Mouse (Mus musculus) liver, embryonic 14.5 days (tissue): Measurements from ENCODE around the gene Mgat5.

Source experiments
- CTCF ChIP-seq: IDR thresholded peaks from 2 replicates; pipeline ENCODE4 v1.5.1; 2016; ENCODE audit warnings: antibody characterized with exemption, low read depth, control low read depth
- EP300 ChIP-seq: IDR thresholded peaks from 2 replicates; pipeline ENCODE4 v1.6.1; 2016; ENCODE audit warnings: antibody characterized with exemption, low read depth

DNA sequence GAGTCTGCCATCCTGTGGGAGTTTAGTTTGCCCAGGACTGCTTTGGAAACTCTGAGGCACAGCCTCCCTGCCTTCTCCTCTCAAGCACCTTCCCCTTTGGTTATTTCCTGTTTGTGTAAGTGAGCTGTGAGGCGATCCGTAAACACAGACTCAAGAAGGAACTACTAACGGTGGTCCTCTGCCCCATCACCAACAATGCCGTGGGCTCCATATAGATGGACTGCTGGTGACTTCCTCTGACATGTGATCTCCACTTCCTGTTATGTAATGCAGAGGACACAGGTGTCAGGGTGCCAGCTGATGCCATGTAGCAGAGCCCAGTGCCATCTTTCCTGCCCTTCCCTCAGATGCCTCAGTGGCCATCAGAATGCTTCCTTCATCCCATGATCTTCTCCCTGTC, 265.4 kb downstream of the Mgat5 start:
- TF ChIP-seq CTCF (no peak), EP300 (no peak)
